Mouse (Mus musculus): ENCODE data around the gene Ubald1.

DNA sequence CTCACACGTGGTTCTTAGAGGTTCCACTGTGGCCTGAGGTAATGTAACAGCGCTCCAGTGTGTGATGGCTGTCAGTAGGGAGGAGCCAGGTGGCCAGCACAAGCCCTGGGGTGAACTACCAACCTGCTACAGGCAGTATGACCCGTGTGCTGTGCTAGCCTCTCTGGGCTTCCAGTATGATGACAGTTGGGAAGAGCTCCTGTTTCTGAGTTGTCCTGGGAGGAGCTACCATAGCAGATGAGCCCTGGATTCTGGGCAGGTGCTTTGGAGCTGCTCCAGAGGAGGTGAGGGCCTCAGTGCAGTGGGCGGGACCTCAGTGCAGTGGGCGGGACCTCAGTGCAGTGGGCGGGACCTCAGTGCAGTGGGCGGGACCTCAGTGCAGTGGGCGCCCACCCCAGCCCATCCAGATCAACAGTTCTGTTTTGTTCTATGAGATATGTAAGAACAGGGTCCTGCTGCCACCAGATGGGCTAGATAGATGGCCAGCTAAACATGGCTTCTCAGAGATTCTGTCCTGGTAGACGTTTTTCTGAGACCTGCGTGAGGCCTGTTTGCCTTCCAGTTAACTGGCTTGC, 32.0 kb upstream of the Ubald1 start:
- TF ChIP-seq CTCF (IDR thresholded peaks at IDR 0.05; ENCODE audit: extremely low read depth, insufficient read depth, insufficient read length, insufficient replicate concordance) = no peak
- no peak for TF ChIP-seq POLR2A (IDR thresholded peaks at IDR 0.05; ENCODE audit: low read depth, low read length)

Measured in spleen, adult 2 months (tissue).